Mouse (Mus musculus) layer of hippocampus, adult 2 months (tissue): ENCODE data around the gene Ptprd. TPM values are rescaled to one million over a fixed set of nuclear protein-coding genes. Genes with fewer than 3 reads are reported as not detected.

Experiments
- DNase-seq, 2 experiments: peaks; one replicate each; pipeline ENCODE4 v3.0.0; 2022; ENCODE audit warnings: low spot score in 2 of 2
- H3K27ac ChIP-seq: fragments of 200-600 bp; 2 replicates; pipeline ENCODE4 v1.8.1; 2022
- H3K4me3 ChIP-seq: fragments of 200-600 bp; 2 replicates; pipeline ENCODE4 v1.8.1; 2022; ENCODE audit warnings: mild to moderate bottlenecking
- CTCF ChIP-seq: fragments of 200-600 bp; conservative IDR thresholded peaks from 2 replicates; pipeline ENCODE4 v1.8.1; 2022; ENCODE audit warnings: antibody characterized with exemption, mild to moderate bottlenecking, moderate library complexity
- total RNA-seq, 2 experiments: library from RNA; stranded (reverse); gene quantifications; 2 replicates each; pipeline ENCODE4 v1.2.3; 2021

Gene Ptprd
- total RNA-seq, 2 experiments from 2014 or later: 153 to 172 TPM

- no peak overlapping the region for H3K4me3 ChIP-seq
- H3K27ac ChIP-seq: peak overlapping the region; percentile 56
- no peak for TF ChIP-seq CTCF
- peak; percentile 18 to 20 for DNase-seq
Observed at GRCm38 (mm10) chr4:77647451-77648137, 564.2 kb downstream of the Ptprd start.

- no peak overlapping the region for H3K27ac ChIP-seq
- peak in 1 of 2 experiments; percentile 42 for DNase-seq
- H3K4me3 ChIP-seq: no peak overlapping the region
- TF ChIP-seq CTCF: peak; percentile 83
Observed at GRCm38 (mm10) chr4:77644435-77644834, 567.3 kb downstream of the Ptprd start.

GRCm38 (mm10) chr4:77640022-77640421 is 571.7 kb downstream of the Ptprd start:
- DNase-seq: peak in 1 of 2 experiments; percentile 37
- H3K4me3 ChIP-seq: no peak overlapping the region
- no peak for TF ChIP-seq CTCF
- H3K27ac ChIP-seq: no peak overlapping the region; the same call in 1 of the 2 replicates

GRCm38 (mm10) chr4:77613129-77613528 is 598.6 kb downstream of the Ptprd start:
- no peak overlapping the region for H3K4me3 ChIP-seq
- no peak overlapping the region for H3K27ac ChIP-seq
- no peak for TF ChIP-seq CTCF
- no peak for DNase-seq

GRCm38 (mm10) chr4:77586624-77587023 is 625.1 kb downstream of the Ptprd start:
- Histone ChIP-seq H3K27ac (0 out of 2 replicates have a peak overlapping the region, but pooled peaks have one; percentile 11), H3K4me3 (no peak overlapping the region)
- no peak for TF ChIP-seq CTCF
- DNase-seq: peak in 1 of 2 experiments; percentile 50

- H3K4me3 ChIP-seq: no peak overlapping the region
- TF ChIP-seq CTCF: no peak
- no peak for DNase-seq
- H3K27ac ChIP-seq: 0 out of 2 replicates have a peak overlapping the region, but pooled peaks have one; percentile 11
Observed at GRCm38 (mm10) chr4:77586222-77586621, 625.5 kb downstream of the Ptprd start.

- DNase-seq: peak; percentile 46 to 77
- no peak overlapping the region for H3K27ac ChIP-seq
- H3K4me3 ChIP-seq: no peak overlapping the region
- peak; percentile 95 for TF ChIP-seq CTCF
Observed at GRCm38 (mm10) chr4:77558404-77559202, 653.2 kb downstream of the Ptprd start.

- no peak for TF ChIP-seq CTCF
- Histone ChIP-seq H3K4me3 (no peak overlapping the region), H3K27ac (no peak overlapping the region)
- no peak for DNase-seq
Observed at GRCm38 (mm10) chr4:77555841-77556240, 655.9 kb downstream of the Ptprd start.

GRCm38 (mm10) chr4:77537843-77538242 is 673.9 kb downstream of the Ptprd start:
- DNase-seq: no peak
- Histone ChIP-seq H3K27ac (peak overlapping the region; percentile 59; the same call in 1 of the 2 replicates), H3K4me3 (no peak overlapping the region)
- no peak for TF ChIP-seq CTCF

- peak overlapping the region; percentile 59 for H3K27ac ChIP-seq
Observed at GRCm38 (mm10) chr4:77537336-77537735, 674.4 kb downstream of the Ptprd start.

GRCm38 (mm10) chr4:77535601-77536000 is 676.2 kb downstream of the Ptprd start:
- no peak for DNase-seq
- H3K27ac ChIP-seq: no peak overlapping the region
- no peak overlapping the region for H3K4me3 ChIP-seq
- no peak for TF ChIP-seq CTCF

More at GRCm38 (mm10) chr4:77537336-77537735, 674.4 kb downstream of the Ptprd start:
- DNase-seq: no peak
- no peak overlapping the region for H3K4me3 ChIP-seq
- no peak for TF ChIP-seq CTCF

GRCm38 (mm10) chr4:77534553-77534952 is 677.2 kb downstream of the Ptprd start:
- Histone ChIP-seq H3K4me3 (peak overlapping the region; percentile 31; the same call in 1 of the 2 replicates), H3K27ac (no peak overlapping the region)
- no peak for TF ChIP-seq CTCF
- no peak for DNase-seq

- DNase-seq: peak in 1 of 2 experiments; percentile 23
- peak; percentile 83 for TF ChIP-seq CTCF
- no peak overlapping the region for H3K4me3 ChIP-seq
- no peak overlapping the region for H3K27ac ChIP-seq
Observed at GRCm38 (mm10) chr4:77519166-77519565, 692.6 kb downstream of the Ptprd start.
